Mouse (Mus musculus): ENCODE data around the gene Sart1. TPM values are rescaled to one million over a fixed set of nuclear protein-coding genes. Genes with fewer than 3 reads are reported as not detected.

Gene Sart1
- polyA plus RNA-seq (2014; fragmentation: Illumina TruSeq; extraction: RNeasy Lipid Tissue Mini Kit (QIAGEN cat#74804); ENCODE audit: insufficient read depth, low read depth, low replicate concordance) = 63.0 TPM

GRCm38 (mm10) chr19:5388588-5389242 lies at the start of gene Sart1:
Gene Sart1, minus strand, starts transcription at chr19:5388703.

GRCm38 (mm10) chr19:5424782-5425741 lies 36.6 kb upstream of the Sart1 start, which contains the start of the genes Drap1 and AI837181:
Gene Drap1, minus strand, starts transcription at chr19:5424979.
Gene AI837181, plus strand, starts transcription at chr19:5425144.

GRCm38 (mm10) chr19:5402293-5402692 lies 13.8 kb upstream of the Sart1 start, which contains the start of gene Tsga10ip:
Gene Tsga10ip, minus strand, starts transcription at chr19:5402526.

GRCm38 (mm10) chr19:5367053-5367359 lies 21.5 kb downstream of the Sart1 start, which contains the start of gene Banf1:
Gene Banf1, minus strand, starts transcription at chr19:5367168.

GRCm38 (mm10) chr19:5366175-5367052 lies 22.1 kb downstream of the Sart1 start, which contains the start of gene Eif1ad:
Gene Eif1ad, plus strand, starts transcription at chr19:5366741.

GRCm38 (mm10) chr19:5349502-5349873 lies 39.0 kb downstream of the Sart1 start, which contains the start of gene Cst6:
Gene Cst6, minus strand, starts transcription at chr19:5349574.

GRCm38 (mm10) chr19:5335441-5335840 lies 53.1 kb downstream of the Sart1 start, which contains the start of gene Catsper1:
Gene Catsper1, plus strand, starts transcription at chr19:5335741.

Other genes starting within 250 kb of the Sart1 start
- gene Pacs1, start 115.6 kb downstream of the Sart1 start, polyA plus RNA-seq (2014; fragmentation: Illumina TruSeq; extraction: RNeasy Lipid Tissue Mini Kit (QIAGEN cat#74804); ENCODE audit: insufficient read depth, low read depth, low replicate concordance) = 9.4 TPM
- 93.1 TPM for gene Sf3b2, start 93.2 kb downstream of the Sart1 start, polyA plus RNA-seq (2014; fragmentation: Illumina TruSeq; extraction: RNeasy Lipid Tissue Mini Kit (QIAGEN cat#74804); ENCODE audit: insufficient read depth, low read depth, low replicate concordance)
- 0.28 TPM for gene Gal3st3, start 90.4 kb downstream of the Sart1 start, polyA plus RNA-seq (2014; fragmentation: Illumina TruSeq; extraction: RNeasy Lipid Tissue Mini Kit (QIAGEN cat#74804); ENCODE audit: insufficient read depth, low read depth, low replicate concordance)
- gene Catsper1, start 53.0 kb downstream of the Sart1 start, polyA plus RNA-seq (2014; fragmentation: Illumina TruSeq; extraction: RNeasy Lipid Tissue Mini Kit (QIAGEN cat#74804); ENCODE audit: insufficient read depth, low read depth, low replicate concordance) = not detected
- gene Cst6, start 39.1 kb downstream of the Sart1 start, polyA plus RNA-seq (2014; fragmentation: Illumina TruSeq; extraction: RNeasy Lipid Tissue Mini Kit (QIAGEN cat#74804); ENCODE audit: insufficient read depth, low read depth, low replicate concordance) = 2.3 TPM
- 13.4 TPM for gene Eif1ad, start 22.0 kb downstream of the Sart1 start, polyA plus RNA-seq (2014; fragmentation: Illumina TruSeq; extraction: RNeasy Lipid Tissue Mini Kit (QIAGEN cat#74804); ENCODE audit: insufficient read depth, low read depth, low replicate concordance)
- 139 TPM for gene Banf1, start 21.5 kb downstream of the Sart1 start, polyA plus RNA-seq (2014; fragmentation: Illumina TruSeq; extraction: RNeasy Lipid Tissue Mini Kit (QIAGEN cat#74804); ENCODE audit: insufficient read depth, low read depth, low replicate concordance)
- not detected for gene Tsga10ip, start 13.8 kb upstream of the Sart1 start, polyA plus RNA-seq (2014; fragmentation: Illumina TruSeq; extraction: RNeasy Lipid Tissue Mini Kit (QIAGEN cat#74804); ENCODE audit: insufficient read depth, low read depth, low replicate concordance)
- gene Drap1, start 36.3 kb upstream of the Sart1 start, polyA plus RNA-seq (2014; fragmentation: Illumina TruSeq; extraction: RNeasy Lipid Tissue Mini Kit (QIAGEN cat#74804); ENCODE audit: insufficient read depth, low read depth, low replicate concordance) = 391 TPM
- 34.1 TPM for gene AI837181, start 36.4 kb upstream of the Sart1 start, polyA plus RNA-seq (2014; fragmentation: Illumina TruSeq; extraction: RNeasy Lipid Tissue Mini Kit (QIAGEN cat#74804); ENCODE audit: insufficient read depth, low read depth, low replicate concordance)
- 0.17 TPM for gene Fosl1, start 58.8 kb upstream of the Sart1 start, polyA plus RNA-seq (2014; fragmentation: Illumina TruSeq; extraction: RNeasy Lipid Tissue Mini Kit (QIAGEN cat#74804); ENCODE audit: insufficient read depth, low read depth, low replicate concordance)
- gene Ccdc85b, start 69.2 kb upstream of the Sart1 start, polyA plus RNA-seq (2014; fragmentation: Illumina TruSeq; extraction: RNeasy Lipid Tissue Mini Kit (QIAGEN cat#74804); ENCODE audit: insufficient read depth, low read depth, low replicate concordance) = 15.3 TPM
- gene Fibp, start 71.9 kb upstream of the Sart1 start, polyA plus RNA-seq (2014; fragmentation: Illumina TruSeq; extraction: RNeasy Lipid Tissue Mini Kit (QIAGEN cat#74804); ENCODE audit: insufficient read depth, low read depth, low replicate concordance) = 62.7 TPM
- gene Ctsw, start 79.8 kb upstream of the Sart1 start, polyA plus RNA-seq (2014; fragmentation: Illumina TruSeq; extraction: RNeasy Lipid Tissue Mini Kit (QIAGEN cat#74804); ENCODE audit: insufficient read depth, low read depth, low replicate concordance) = 9.0 TPM
- 41.2 TPM for gene Efemp2, start 85.3 kb upstream of the Sart1 start, polyA plus RNA-seq (2014; fragmentation: Illumina TruSeq; extraction: RNeasy Lipid Tissue Mini Kit (QIAGEN cat#74804); ENCODE audit: insufficient read depth, low read depth, low replicate concordance)
- gene Mus81, start 99.7 kb upstream of the Sart1 start, polyA plus RNA-seq (2014; fragmentation: Illumina TruSeq; extraction: RNeasy Lipid Tissue Mini Kit (QIAGEN cat#74804); ENCODE audit: insufficient read depth, low read depth, low replicate concordance) = 24.5 TPM
- gene Cfl1, start 101.8 kb upstream of the Sart1 start, polyA plus RNA-seq (2014; fragmentation: Illumina TruSeq; extraction: RNeasy Lipid Tissue Mini Kit (QIAGEN cat#74804); ENCODE audit: insufficient read depth, low read depth, low replicate concordance) = 601 TPM
- gene 1700020D05Rik, start 115.1 kb upstream of the Sart1 start, polyA plus RNA-seq (2014; fragmentation: Illumina TruSeq; extraction: RNeasy Lipid Tissue Mini Kit (QIAGEN cat#74804); ENCODE audit: insufficient read depth, low read depth, low replicate concordance) = not detected
- 5.9 TPM for gene Snx32, start 121.8 kb upstream of the Sart1 start, polyA plus RNA-seq (2014; fragmentation: Illumina TruSeq; extraction: RNeasy Lipid Tissue Mini Kit (QIAGEN cat#74804); ENCODE audit: insufficient read depth, low read depth, low replicate concordance)
- gene Ovol1, start 171.9 kb upstream of the Sart1 start, polyA plus RNA-seq (2014; fragmentation: Illumina TruSeq; extraction: RNeasy Lipid Tissue Mini Kit (QIAGEN cat#74804); ENCODE audit: insufficient read depth, low read depth, low replicate concordance) = 0.69 TPM
- 3.3 TPM for gene Ap5b1, start 179.3 kb upstream of the Sart1 start, polyA plus RNA-seq (2014; fragmentation: Illumina TruSeq; extraction: RNeasy Lipid Tissue Mini Kit (QIAGEN cat#74804); ENCODE audit: insufficient read depth, low read depth, low replicate concordance)
- 45.6 TPM for gene Rnaseh2c, start 213.2 kb upstream of the Sart1 start, polyA plus RNA-seq (2014; fragmentation: Illumina TruSeq; extraction: RNeasy Lipid Tissue Mini Kit (QIAGEN cat#74804); ENCODE audit: insufficient read depth, low read depth, low replicate concordance)
- gene Kat5, start 221.5 kb upstream of the Sart1 start, polyA plus RNA-seq (2014; fragmentation: Illumina TruSeq; extraction: RNeasy Lipid Tissue Mini Kit (QIAGEN cat#74804); ENCODE audit: insufficient read depth, low read depth, low replicate concordance) = 39.0 TPM
- 49.7 TPM for gene Rela, start 248.8 kb upstream of the Sart1 start, polyA plus RNA-seq (2014; fragmentation: Illumina TruSeq; extraction: RNeasy Lipid Tissue Mini Kit (QIAGEN cat#74804); ENCODE audit: insufficient read depth, low read depth, low replicate concordance)